Mouse (Mus musculus) lung, embryonic 14.5 days (tissue): ENCODE measurements at regions not wholly inside any gene's neighbourhood (a gene's known extent, or its start where the extent isn't known, plus 50 kb on each side); places are given as distances from the start of the nearest gene placed in this dataset.

Experiments
- ATAC-seq: fragments of 200-750 bp; cut with Nextera tagmentation; 2 replicates; pipeline ENCODE4 v1.8.0; 2017; ENCODE audit warnings: mild to moderate bottlenecking, moderate TSS enrichment, moderate library complexity; ENCODE audit not compliant: insufficient read depth
- DNase-seq: peaks from one replicate; pipeline ENCODE4 v3.0.0-alpha.2; 2015
- H3K27ac ChIP-seq: fragments of 300-500 bp; sonication (generic); 2 replicates; pipeline ENCODE4 v1.5.1; 2014; ENCODE audit warnings: low read depth, mild to moderate bottlenecking, moderate library complexity
- H3K27me3 ChIP-seq: fragments of 300-500 bp; sonication (generic); 2 replicates; pipeline ENCODE4 v1.6.1; 2014; ENCODE audit warnings: low read length, control low read depth; ENCODE audit not compliant: insufficient read depth
- H3K36me3 ChIP-seq: fragments of 300-500 bp; sonication (generic); 2 replicates; pipeline ENCODE4 v1.6.1; 2014; ENCODE audit warnings: control low read depth; ENCODE audit not compliant: insufficient read depth
- H3K4me1 ChIP-seq: fragments of 300-500 bp; sonication (generic); 2 replicates; pipeline ENCODE4 v1.6.1; 2014; ENCODE audit warnings: antibody characterized with exemption, control low read depth; ENCODE audit not compliant: insufficient read depth
- H3K4me2 ChIP-seq: fragments of 300-500 bp; sonication (generic); 2 replicates; pipeline ENCODE4 v1.6.1; 2014; ENCODE audit warnings: mild to moderate bottlenecking
- H3K4me3 ChIP-seq: fragments of 300-500 bp; sonication (generic); 2 replicates; pipeline ENCODE4 v1.5.1; 2014; ENCODE audit warnings: low read depth, low read length
- H3K9ac ChIP-seq: fragments of 300-500 bp; sonication (generic); 2 replicates; pipeline ENCODE4 v1.6.1; 2014
- H3K9me3 ChIP-seq: fragments of 300-500 bp; sonication (generic); 2 replicates; pipeline ENCODE4 v1.6.1; 2016; ENCODE audit warnings: low read depth, low read length, control low read depth
- CTCF ChIP-seq: IDR thresholded peaks from 2 replicates; pipeline ENCODE4 v1.5.1; 2016; ENCODE audit warnings: antibody characterized with exemption, low read depth
- WGBS: fragments of 180-500 bp; shearing (Covaris S2); extraction: QIAGEN DNeasy Blood & Tissue Kit; methylation state at CpG from one replicate; pipeline ENCODE4 v1.1.7; 2014; 5-methylcytosine and 5-hydroxymethylcytosine counted together

- Histone ChIP-seq H3K27ac (no peak overlapping the region), H3K4me3 (no peak overlapping the region), H3K4me1 (no peaks in the 10 kb centered on the region), H3K27me3 (no peaks in the 10 kb centered on the region), H3K9ac (no peak overlapping the region), H3K36me3 (no peaks in the 10 kb centered on the region), H3K9me3 (no peaks in the 10 kb centered on the region), H3K4me2 (no peak overlapping the region)
- no peak for TF ChIP-seq CTCF
- ATAC-seq, result no peak
- WGBS, result 67% methylated on average over 5 of the region's 5 CpGs
- DNase-seq, result no peak
Measured at GRCm38 (mm10) chr1:120708511-120708910, 106.3 kb downstream of the En1 start.

DNA sequence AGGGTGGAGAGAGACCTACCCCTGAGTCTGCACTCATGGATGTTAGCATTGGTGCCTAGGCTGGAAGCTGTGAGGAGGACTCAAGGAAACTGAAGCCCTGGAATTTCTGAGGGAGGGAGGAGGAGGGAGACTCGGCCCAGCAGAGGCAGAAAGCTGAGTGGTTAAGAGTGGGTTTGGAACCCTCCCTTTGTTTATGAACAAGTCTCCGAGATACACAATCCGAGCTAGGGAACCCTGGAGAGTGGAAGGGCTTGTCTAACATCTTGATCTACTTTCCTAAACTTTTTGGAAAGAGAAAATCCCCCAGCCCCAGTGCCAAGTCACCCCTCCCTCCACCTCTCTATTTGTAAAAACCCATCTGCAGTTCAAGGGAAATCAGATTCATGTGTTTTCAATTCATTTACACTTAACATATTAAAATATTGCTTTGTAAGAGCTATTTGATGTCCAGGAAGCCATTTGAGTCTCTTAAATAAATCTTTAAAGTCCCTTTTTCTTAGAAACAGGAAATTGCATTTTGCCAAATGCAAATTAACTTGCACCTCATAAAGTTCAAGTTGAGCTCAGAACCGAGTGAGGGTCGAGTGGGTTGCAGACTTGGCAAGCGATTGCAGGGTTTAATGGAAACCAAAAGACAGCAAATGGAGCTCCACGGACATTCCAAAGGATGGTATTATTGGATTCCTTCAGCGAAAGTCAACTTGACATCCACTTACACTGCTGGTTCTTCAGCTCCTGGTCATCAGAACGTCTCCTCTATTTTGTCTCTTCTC lies 113.1 kb downstream of the En1 start:
- no peak overlapping the region for H3K27ac ChIP-seq
- no peaks in the 10 kb centered on the region for H3K4me1 ChIP-seq
- H3K9me3 ChIP-seq, result no peaks in the 10 kb centered on the region
- WGBS, result 34% methylated on average over 9 of the region's 9 CpGs
- no peak overlapping the region for H3K4me2 ChIP-seq
- DNase-seq (peak; percentile 65), ATAC-seq (peak; percentile 87)
- TF ChIP-seq CTCF, result no peak
- H3K27me3 ChIP-seq, result no peaks in the 10 kb centered on the region
- no peak overlapping the region for H3K4me3 ChIP-seq
- no peak overlapping the region for H3K9ac ChIP-seq
- no peaks in the 10 kb centered on the region for H3K36me3 ChIP-seq

GRCm38 (mm10) chr1:120726777-120727176 lies 124.6 kb downstream of the En1 start:
- ATAC-seq, result no peak
- H3K9me3 ChIP-seq, result no peaks in the 10 kb centered on the region
- no peak for TF ChIP-seq CTCF
- WGBS, result 86% methylated on average over 7 of the region's 7 CpGs
- no peak overlapping the region for H3K27ac ChIP-seq
- no peaks in the 10 kb centered on the region for H3K27me3 ChIP-seq
- H3K9ac ChIP-seq, result no peak overlapping the region
- no peak overlapping the region for H3K4me2 ChIP-seq
- no peak overlapping the region for H3K4me3 ChIP-seq
- no peaks in the 10 kb centered on the region for H3K36me3 ChIP-seq
- H3K4me1 ChIP-seq, result no peaks in the 10 kb centered on the region
- DNase-seq, result no peak

DNA sequence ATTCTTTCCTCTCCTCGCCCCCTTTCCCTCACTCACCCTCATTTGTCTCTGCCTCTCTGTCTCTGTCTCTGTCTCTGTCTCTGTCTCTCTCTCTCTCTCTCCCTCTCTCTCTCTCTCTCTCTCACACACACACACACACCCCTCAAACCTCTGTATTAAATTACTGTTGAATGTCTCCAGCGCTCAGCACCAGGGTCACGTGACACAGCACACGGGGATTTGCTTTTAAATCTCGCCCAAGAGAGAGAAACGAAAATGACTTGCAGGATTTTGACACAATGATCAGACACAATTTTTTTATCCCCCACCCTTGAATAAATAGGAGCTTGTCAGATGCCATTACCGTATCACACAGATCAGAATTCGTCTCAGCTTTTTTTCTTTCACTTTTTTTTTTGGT lies 125.2 kb downstream of the En1 start:
- Histone ChIP-seq H3K27ac (no peak overlapping the region), H3K9me3 (no peaks in the 10 kb centered on the region), H3K36me3 (no peaks in the 10 kb centered on the region), H3K9ac (no peak overlapping the region), H3K4me1 (no peaks in the 10 kb centered on the region), H3K27me3 (no peaks in the 10 kb centered on the region), H3K4me2 (no peak overlapping the region), H3K4me3 (no peak overlapping the region)
- DNase-seq, result peak; percentile 18
- ATAC-seq, result no peak
- 50% methylated on average over 8 of the region's 8 CpGs for WGBS
- TF ChIP-seq CTCF, result no peak

- Histone ChIP-seq H3K4me3 (no peak overlapping the region), H3K27me3 (no peaks in the 10 kb centered on the region), H3K9me3 (no peaks in the 10 kb centered on the region), H3K4me1 (no peaks in the 10 kb centered on the region), H3K36me3 (no peaks in the 10 kb centered on the region), H3K27ac (no peak overlapping the region), H3K9ac (no peak overlapping the region), H3K4me2 (no peak overlapping the region)
- DNase-seq, result no peak
- ATAC-seq, result no peak
- TF ChIP-seq CTCF, result no peak
- WGBS, result 39% methylated on average over 1 of the region's 1 CpGs
Measured at GRCm38 (mm10) chr1:120732003-120732402, 129.8 kb downstream of the En1 start.

- H3K36me3 ChIP-seq, result no peaks in the 10 kb centered on the region
- no peaks in the 10 kb centered on the region for H3K4me1 ChIP-seq
- no peak for ATAC-seq
- H3K4me3 ChIP-seq, result no peak overlapping the region
- no peak overlapping the region for H3K9ac ChIP-seq
- H3K27ac ChIP-seq, result no peak overlapping the region
- TF ChIP-seq CTCF, result no peak
- DNase-seq, result no peak
- H3K4me2 ChIP-seq, result no peak overlapping the region
- H3K9me3 ChIP-seq, result no peaks in the 10 kb centered on the region
- H3K27me3 ChIP-seq, result no peaks in the 10 kb centered on the region
- WGBS, result 78% methylated on average over 5 of the region's 5 CpGs
Measured at GRCm38 (mm10) chr1:120733683-120734082, 131.5 kb downstream of the En1 start.

DNA sequence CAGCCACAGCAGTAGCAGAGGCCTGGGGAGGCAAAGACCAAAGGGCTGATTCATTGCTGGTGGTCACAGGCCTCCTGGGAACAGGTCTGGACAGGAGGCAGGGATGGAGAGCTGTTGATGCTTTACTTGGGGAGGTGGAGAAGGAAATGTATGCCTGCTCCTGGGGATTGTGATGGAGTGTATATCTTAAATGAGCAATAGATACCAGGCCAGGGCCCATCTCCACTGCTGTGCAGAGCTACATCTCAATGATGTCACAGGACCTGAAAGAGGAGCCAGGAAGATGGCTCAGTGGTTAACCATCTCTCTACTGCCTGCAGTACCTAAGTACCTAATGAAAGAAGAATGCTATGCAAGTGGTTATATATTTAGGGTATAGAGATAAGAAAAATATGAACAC lies 132.6 kb downstream of the En1 start:
- H3K27ac ChIP-seq, result no peak overlapping the region
- no peaks in the 10 kb centered on the region for H3K4me1 ChIP-seq
- no peak for DNase-seq
- no peak overlapping the region for H3K4me3 ChIP-seq
- no peak overlapping the region for H3K9ac ChIP-seq
- ATAC-seq, result peak; percentile 54; the same call in 1 of the 2 replicates
- H3K36me3 ChIP-seq, result no peaks in the 10 kb centered on the region
- no peak for TF ChIP-seq CTCF
- H3K27me3 ChIP-seq, result no peaks in the 10 kb centered on the region
- no peaks in the 10 kb centered on the region for H3K9me3 ChIP-seq
- no peak overlapping the region for H3K4me2 ChIP-seq
